Mouse (Mus musculus) brain, embryonic 14.5 days (tissue): ENCODE results near the gene Elf4.

Experiments used
- CTCF ChIP-seq: fragments of 200-500 bp; IDR thresholded peaks from 2 replicates; pipeline ENCODE4 v1.5.1; 2012; ENCODE audit warnings: inconsistent platforms, mild to moderate bottlenecking, moderate library complexity, borderline replicate concordance; ENCODE audit not compliant: insufficient read depth, insufficient read length; ENCODE audit errors: extremely low read depth
- POLR2A ChIP-seq: fragments of 200-500 bp; IDR thresholded peaks from 2 replicates; pipeline ENCODE4 v1.6.1; 2012; ENCODE audit warnings: mild to moderate bottlenecking, inconsistent platforms, borderline replicate concordance; ENCODE audit not compliant: poor library complexity, insufficient read depth, insufficient read length, severe bottlenecking; ENCODE audit errors: extremely low read depth

DNA sequence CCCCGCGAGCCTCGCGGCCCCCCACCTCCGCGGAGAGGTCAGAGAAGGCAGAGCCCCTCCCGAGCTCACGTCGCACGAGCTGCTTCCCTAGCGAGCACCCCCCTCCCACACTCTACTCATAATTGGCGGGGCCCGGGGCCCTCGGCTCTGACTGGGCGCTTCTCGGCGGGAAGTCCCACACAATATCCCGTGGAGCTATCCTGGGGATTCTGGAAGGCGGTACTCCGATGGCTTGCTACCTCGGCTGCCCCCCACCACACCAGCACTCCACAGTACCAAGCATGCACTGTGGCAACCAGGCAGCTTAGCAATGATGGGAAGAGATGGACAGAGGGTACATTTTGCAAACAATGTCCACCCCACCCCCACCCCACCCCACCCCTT is 8.4 kb downstream of the Elf4 start:
- no peak for TF ChIP-seq POLR2A
- TF ChIP-seq CTCF, result no peak
